Mouse (Mus musculus) limb, embryonic 14.5 days (tissue): Measurements from ENCODE around the gene Sgip1. TPM values are rescaled to one million over a fixed set of nuclear protein-coding genes. Genes with fewer than 3 reads are reported as not detected.

Experiments
- ATAC-seq: fragments of 200-750 bp; cut with Nextera tagmentation; 2 replicates; pipeline ENCODE4 v1.8.0; 2017; ENCODE audit warnings: low read depth, moderate number of reproducible peaks, moderate TSS enrichment; ENCODE audit not compliant: low FRiP score
- DNase-seq: peaks from one replicate; pipeline ENCODE4 v3.0.0-alpha.2; 2015; ENCODE audit warnings: low spot score
- H3K27ac ChIP-seq: fragments of 300-500 bp; sonication (generic); replicated peaks from 2 replicates; pipeline ENCODE4 v1.5.1; 2014; ENCODE audit warnings: low read depth, mild to moderate bottlenecking, low read length, moderate library complexity, mixed read lengths
- H3K27me3 ChIP-seq: fragments of 300-500 bp; sonication (generic); 2 replicates; pipeline ENCODE4 v1.6.1; 2014; ENCODE audit warnings: low read length, mixed read lengths; ENCODE audit not compliant: control insufficient read depth, insufficient read depth
- H3K36me3 ChIP-seq: fragments of 300-500 bp; sonication (generic); 2 replicates; pipeline ENCODE4 v1.6.1; 2014; ENCODE audit warnings: mild to moderate bottlenecking, low read length, moderate library complexity, mixed read lengths; ENCODE audit not compliant: control insufficient read depth, insufficient read depth
- H3K4me1 ChIP-seq: fragments of 300-500 bp; sonication (generic); 2 replicates; pipeline ENCODE4 v1.6.1; 2014; ENCODE audit warnings: antibody characterized with exemption, low read length, mixed read lengths; ENCODE audit not compliant: control insufficient read depth, insufficient read depth
- H3K4me2 ChIP-seq: fragments of 300-500 bp; sonication (generic); replicated peaks from 2 replicates; pipeline ENCODE4 v1.6.1; 2014; ENCODE audit warnings: low read depth, mild to moderate bottlenecking, low read length, moderate library complexity; ENCODE audit not compliant: severe bottlenecking
- H3K4me3 ChIP-seq: fragments of 300-500 bp; sonication (generic); replicated peaks from 2 replicates; pipeline ENCODE4 v1.5.1; 2014; ENCODE audit warnings: low read length
- H3K9ac ChIP-seq: fragments of 300-500 bp; sonication (generic); 2 replicates; pipeline ENCODE4 v1.6.1; 2014; ENCODE audit warnings: mild to moderate bottlenecking, low read depth, low read length, moderate library complexity; ENCODE audit not compliant: severe bottlenecking
- H3K9me3 ChIP-seq: fragments of 300-500 bp; sonication (generic); 2 replicates; pipeline ENCODE4 v1.6.1; 2016; ENCODE audit warnings: low read length; ENCODE audit not compliant: control insufficient read depth
- POLR2A ChIP-seq: fragments of 200-500 bp; IDR thresholded peaks from 2 replicates; pipeline ENCODE4 v1.8.0; 2012; ENCODE audit warnings: inconsistent platforms, mild to moderate bottlenecking, moderate library complexity, borderline replicate concordance; ENCODE audit not compliant: insufficient read depth, insufficient read length; ENCODE audit errors: extremely low read depth
- WGBS: fragments of 180-500 bp; shearing (Covaris S2); extraction: QIAGEN DNeasy Blood & Tissue Kit; methylation state at CpG from one replicate; pipeline ENCODE4 v1.1.7; 2014; 5-methylcytosine and 5-hydroxymethylcytosine counted together
- polyA plus RNA-seq, 2 experiments: library from polyadenylated mRNA; depleted of rRNA in 1 of 2; stranded (reverse) in 1 of 2; unstranded in 1 of 2; fragments of >200 nt; fragmentation: Nextera tagmentation in 1 of 2; extraction: Ambion mirVana in 1 of 2; gene quantifications; 2 replicates each; pipeline versions ENCODE4 v1.2.1 to v1.2.3; 2012 to 2014

The Sgip1 gene
- 3.6 and 4.7 TPM in 2 replicates for polyA plus RNA-seq (2012; rRNA removed)
- 4.6 and 8.7 TPM in 2 replicates for polyA plus RNA-seq (2014; fragmentation: Nextera tagmentation; extraction: Ambion mirVana)

GRCm38 (mm10) chr4:102741287-102741686 lies at the start of gene Sgip1:
Gene Sgip1 (plus strand): TSS chr4:102741297.
- Histone ChIP-seq H3K4me3 (no peak within 1 kb of the TSS), H3K27me3 (no peaks in the 10 kb centered on the region), H3K4me1 (no peaks in the 10 kb centered on the region), H3K9me3 (no peaks in the 10 kb centered on the region), H3K9ac (no peak within 1 kb of the TSS), H3K36me3 (no peaks in the 10 kb centered on the region), H3K4me2 (no peak within 1 kb of the TSS), H3K27ac (no peak within 1 kb of the TSS)
- TF ChIP-seq POLR2A, result no peak
- ATAC-seq (no peak), DNase-seq (no peak)
- WGBS, result 66% methylated on average over 8 of the region's 8 CpGs

- Histone ChIP-seq H3K9ac (no peak overlapping the region), H3K9me3 (no peaks in the 10 kb centered on the region), H3K4me2 (no peak overlapping the region), H3K36me3 (no peaks in the 10 kb centered on the region), H3K27ac (no peak overlapping the region), H3K4me1 (no peaks in the 10 kb centered on the region), H3K27me3 (no peaks in the 10 kb centered on the region), H3K4me3 (no peak overlapping the region)
- ATAC-seq, result no peak
- TF ChIP-seq POLR2A, result no peak
- DNase-seq, result no peak
- 80% methylated on average over 4 of the region's 4 CpGs for WGBS
Measured at GRCm38 (mm10) chr4:102691402-102691801, 49.7 kb upstream of the Sgip1 start.

- no peaks in the 10 kb centered on the region for H3K36me3 ChIP-seq
- no peak overlapping the region for H3K4me2 ChIP-seq
- H3K4me1 ChIP-seq, result no peaks in the 10 kb centered on the region
- no peaks in the 10 kb centered on the region for H3K9me3 ChIP-seq
- no peak for ATAC-seq
- no peaks in the 10 kb centered on the region for H3K27me3 ChIP-seq
- 95% methylated on average over 7 of the region's 7 CpGs for WGBS
- TF ChIP-seq POLR2A, result no peak
- H3K4me3 ChIP-seq, result no peak overlapping the region
- DNase-seq, result no peak
- no peak overlapping the region for H3K9ac ChIP-seq
- no peak overlapping the region for H3K27ac ChIP-seq
Measured at GRCm38 (mm10) chr4:102697966-102698365, 43.1 kb upstream of the Sgip1 start.

- H3K4me2 ChIP-seq, result no peak overlapping the region
- H3K9ac ChIP-seq, result no peak overlapping the region
- no peaks in the 10 kb centered on the region for H3K36me3 ChIP-seq
- no peaks in the 10 kb centered on the region for H3K9me3 ChIP-seq
- no peak for ATAC-seq
- no peaks in the 10 kb centered on the region for H3K4me1 ChIP-seq
- no peak for TF ChIP-seq POLR2A
- H3K4me3 ChIP-seq, result no peak overlapping the region
- DNase-seq, result no peak
- no peaks in the 10 kb centered on the region for H3K27me3 ChIP-seq
- WGBS, result 80% methylated on average over 4 of the region's 4 CpGs
- no peak overlapping the region for H3K27ac ChIP-seq
Measured at GRCm38 (mm10) chr4:102711731-102712130, 29.4 kb upstream of the Sgip1 start.

- Histone ChIP-seq H3K27me3 (no peaks in the 10 kb centered on the region), H3K4me1 (no peaks in the 10 kb centered on the region), H3K9ac (no peak overlapping the region), H3K4me3 (no peak overlapping the region), H3K4me2 (no peak overlapping the region), H3K9me3 (no peaks in the 10 kb centered on the region), H3K27ac (no peak overlapping the region), H3K36me3 (no peaks in the 10 kb centered on the region)
- ATAC-seq, result no peak
- DNase-seq, result no peak
- TF ChIP-seq POLR2A, result no peak
Measured at GRCm38 (mm10) chr4:102715532-102715931, 25.6 kb upstream of the Sgip1 start.

GRCm38 (mm10) chr4:102717123-102717828 lies 23.8 kb upstream of the Sgip1 start:
- no peak overlapping the region for H3K4me2 ChIP-seq
- ATAC-seq, result no peak
- H3K4me3 ChIP-seq, result no peak overlapping the region
- no peak overlapping the region for H3K9ac ChIP-seq
- no peaks in the 10 kb centered on the region for H3K4me1 ChIP-seq
- H3K9me3 ChIP-seq, result no peaks in the 10 kb centered on the region
- no peak for TF ChIP-seq POLR2A
- H3K36me3 ChIP-seq, result no peaks in the 10 kb centered on the region
- no peak overlapping the region for H3K27ac ChIP-seq
- 57% methylated on average over 5 of the region's 5 CpGs for WGBS
- no peak for DNase-seq
- H3K27me3 ChIP-seq, result no peaks in the 10 kb centered on the region
